Mouse (Mus musculus): ENCODE measurements around the gene Arid1b.

The Arid1b gene

GRCm38 (mm10) chr17:5077996-5078395, 83.9 kb downstream of the Arid1b start:
- in situ Hi-C loops (cut with MboI; ENCODE audit: unreplicated experiment in 2 of 2): loop anchor here in 1 of 2 experiments (25.0 kb wide), 1 partner anchor 291 kb away; no protein-coding TSS in a partner anchor

GRCm38 (mm10) chr17:5078576-5078975, 84.4 kb downstream of the Arid1b start:
- in situ Hi-C loops (cut with MboI; ENCODE audit: unreplicated experiment in 2 of 2): loop anchor here in 1 of 2 experiments (25.0 kb wide), 1 partner anchor 291 kb away; no protein-coding TSS in a partner anchor

- in situ Hi-C loops (cut with MboI; ENCODE audit: unreplicated experiment in 2 of 2): loop anchor here (10.0 to 25.0 kb wide), 3 partner anchors 294 to 586 kb away; no protein-coding TSS in a partner anchor
Observed at GRCm38 (mm10) chr17:5080884-5081419, 86.8 kb downstream of the Arid1b start.

- in situ Hi-C loops (cut with MboI; ENCODE audit: unreplicated experiment in 2 of 2): loop anchor here (10.0 to 25.0 kb wide), 3 partner anchors 295 to 587 kb away; no protein-coding TSS in a partner anchor
Observed at GRCm38 (mm10) chr17:5082274-5082673, 88.1 kb downstream of the Arid1b start.

- in situ Hi-C loops (cut with MboI; ENCODE audit: unreplicated experiment in 2 of 2): loop anchor here (10.0 to 25.0 kb wide), 3 partner anchors 296 to 589 kb away; no protein-coding TSS in a partner anchor
Observed at GRCm38 (mm10) chr17:5083497-5083896, 89.4 kb downstream of the Arid1b start.

- in situ Hi-C loops (cut with MboI; ENCODE audit: unreplicated experiment in 2 of 2): loop anchor here (10.0 to 25.0 kb wide), 3 partner anchors 297 to 589 kb away; no protein-coding TSS in a partner anchor
Observed at GRCm38 (mm10) chr17:5084139-5084538, 90.0 kb downstream of the Arid1b start.

- in situ Hi-C loops (cut with MboI; ENCODE audit: unreplicated experiment in 2 of 2): loop anchor here (5.0 to 25.0 kb wide), 7 partner anchors 78 to 590 kb away; no protein-coding TSS in a partner anchor
Observed at GRCm38 (mm10) chr17:5085004-5085403, 90.9 kb downstream of the Arid1b start.

- in situ Hi-C loops (cut with MboI; ENCODE audit: unreplicated experiment in 2 of 2): loop anchor here (5.0 to 25.0 kb wide), 7 partner anchors 79 to 591 kb away; no protein-coding TSS in a partner anchor
Observed at GRCm38 (mm10) chr17:5085942-5086341, 91.8 kb downstream of the Arid1b start.

- in situ Hi-C loops (cut with MboI; ENCODE audit: unreplicated experiment in 2 of 2): loop anchor here (5.0 to 25.0 kb wide), 7 partner anchors 81 to 593 kb away; no protein-coding TSS in a partner anchor
Observed at GRCm38 (mm10) chr17:5088241-5088640, 94.1 kb downstream of the Arid1b start.

GRCm38 (mm10) chr17:5088822-5089221, 94.7 kb downstream of the Arid1b start:
- in situ Hi-C loops (cut with MboI; ENCODE audit: unreplicated experiment in 2 of 2): loop anchor here (5.0 to 25.0 kb wide), 7 partner anchors 82 to 594 kb away; no protein-coding TSS in a partner anchor

- in situ Hi-C loops (cut with MboI; ENCODE audit: unreplicated experiment in 2 of 2): loop anchor here (5.0 to 25.0 kb wide), 7 partner anchors 82 to 595 kb away; no protein-coding TSS in a partner anchor
Observed at GRCm38 (mm10) chr17:5089541-5089940, 95.4 kb downstream of the Arid1b start.

GRCm38 (mm10) chr17:5091490-5091889, 97.4 kb downstream of the Arid1b start:
- in situ Hi-C loops (cut with MboI; ENCODE audit: unreplicated experiment in 2 of 2): loop anchor here in 1 of 2 experiments (25.0 kb wide), 1 partner anchor 304 kb away; no protein-coding TSS in a partner anchor

GRCm38 (mm10) chr17:5091934-5092333, 97.8 kb downstream of the Arid1b start:
- in situ Hi-C loops (cut with MboI; ENCODE audit: unreplicated experiment in 2 of 2): loop anchor here in 1 of 2 experiments (25.0 kb wide), 1 partner anchor 305 kb away; no protein-coding TSS in a partner anchor

GRCm38 (mm10) chr17:5093343-5093742, 99.2 kb downstream of the Arid1b start:
- in situ Hi-C loops (cut with MboI; ENCODE audit: unreplicated experiment in 2 of 2): loop anchor here in 1 of 2 experiments (25.0 kb wide), 1 partner anchor 306 kb away; no protein-coding TSS in a partner anchor

GRCm38 (mm10) chr17:5094636-5095035, 100.5 kb downstream of the Arid1b start:
- in situ Hi-C loops (cut with MboI; ENCODE audit: unreplicated experiment in 2 of 2): loop anchor here in 1 of 2 experiments (25.0 kb wide), 1 partner anchor 307 kb away; no protein-coding TSS in a partner anchor

GRCm38 (mm10) chr17:5095741-5096140, 101.6 kb downstream of the Arid1b start:
- in situ Hi-C loops (cut with MboI; ENCODE audit: unreplicated experiment in 2 of 2): loop anchor here in 1 of 2 experiments (25.0 kb wide), 1 partner anchor 308 kb away; no protein-coding TSS in a partner anchor

GRCm38 (mm10) chr17:5097046-5097445, 102.9 kb downstream of the Arid1b start:
- in situ Hi-C loops (cut with MboI; ENCODE audit: unreplicated experiment in 2 of 2): loop anchor here in 1 of 2 experiments (25.0 kb wide), 1 partner anchor 310 kb away; no protein-coding TSS in a partner anchor

- in situ Hi-C loops (cut with MboI; ENCODE audit: unreplicated experiment in 2 of 2): loop anchor here in 1 of 2 experiments (25.0 kb wide), 1 partner anchor 311 kb away; no protein-coding TSS in a partner anchor
Observed at GRCm38 (mm10) chr17:5097545-5098475, 103.7 kb downstream of the Arid1b start.

GRCm38 (mm10) chr17:5098727-5099126, 104.6 kb downstream of the Arid1b start:
- in situ Hi-C loops (cut with MboI; ENCODE audit: unreplicated experiment in 2 of 2): loop anchor here in 1 of 2 experiments (25.0 kb wide), 1 partner anchor 311 kb away; no protein-coding TSS in a partner anchor

- in situ Hi-C loops (cut with MboI; ENCODE audit: unreplicated experiment in 2 of 2): loop anchor here in 1 of 2 experiments (25.0 kb wide), 1 partner anchor 312 kb away; no protein-coding TSS in a partner anchor
Observed at GRCm38 (mm10) chr17:5099238-5099637, 105.1 kb downstream of the Arid1b start.

Data from v-Abl transformed pro-B cells (cell line).